Mouse (Mus musculus) monocyte, adult 5-6 weeks (primary cell): ENCODE results near the gene Ahsa2. TPM values are rescaled to one million over a fixed set of nuclear protein-coding genes. Genes with fewer than 3 reads are reported as not detected.
"Not testable (repeated sequence)": the region's sequence is repeated elsewhere in the genome, so short reads cannot be mapped to it uniquely, and the experiment has no call there.

Source experiments
- ATAC-seq: fragments of 153-309, 156-312 bp; replicated peaks from 2 replicates; pipeline ENCODE4 v1.8.0; 2017; ENCODE audit warnings: mild to moderate bottlenecking; ENCODE audit not compliant: low TSS enrichment, insufficient number of reproducible peaks, severe bottlenecking, poor library complexity, low FRiP score
- total RNA-seq: library from RNA; stranded (forward); fragments of 200-1000, 200-491, 200-594 nt; gene quantifications from 3 replicates; pipeline ENCODE4 v1.2.3, GENCODE M21; 2017

Ahsa2 gene
- 42.0 to 77.0 TPM (median 63.2 TPM) in 3 replicates for total RNA-seq

- peak; percentile 86 for ATAC-seq
These were observed at the start of gene Ahsa2 for GRCm38 (mm10) chr11:23497718-23498509. Gene Ahsa2 (minus strand): TSS chr11:23498030.

GRCm38 (mm10) chr11:23537446-23537845 lies 39.6 kb upstream of the Ahsa2 start:
- ATAC-seq, result no peak

- no peak for ATAC-seq
These were observed 22.8 kb upstream of the Ahsa2 start, which contains the start of gene 1700093K21Rik for GRCm38 (mm10) chr11:23520473-23521205. Gene 1700093K21Rik (minus strand): TSS chr11:23521155.

- ATAC-seq, result no peak
These were observed 21.2 kb upstream of the Ahsa2 start for GRCm38 (mm10) chr11:23518981-23519380.

- ATAC-seq, result no peak
These were observed 17.5 kb upstream of the Ahsa2 start for GRCm38 (mm10) chr11:23515315-23515714.

- not testable (repeated sequence) for ATAC-seq
These were observed 17.0 kb upstream of the Ahsa2 start for GRCm38 (mm10) chr11:23514785-23515184.

GRCm38 (mm10) chr11:23504801-23505200 lies 7.0 kb upstream of the Ahsa2 start:
- not testable (repeated sequence) for ATAC-seq

- no peak for ATAC-seq
These were observed 779 bp upstream of the Ahsa2 start for GRCm38 (mm10) chr11:23498609-23499008.

GRCm38 (mm10) chr11:23497335-23497717 lies 504 bp downstream of the Ahsa2 start:
- peak; percentile 20 for ATAC-seq

- no peak for ATAC-seq
These were observed 1.2 kb downstream of the Ahsa2 start for GRCm38 (mm10) chr11:23496661-23497060.

GRCm38 (mm10) chr11:23495231-23495630 lies 2.6 kb downstream of the Ahsa2 start:
- ATAC-seq, result no peak

- no peak for ATAC-seq
These were observed 5.6 kb downstream of the Ahsa2 start for GRCm38 (mm10) chr11:23492048-23492790.

GRCm38 (mm10) chr11:23489955-23490354 lies 7.9 kb downstream of the Ahsa2 start:
- no peak for ATAC-seq

GRCm38 (mm10) chr11:23465862-23466261 lies 32.0 kb downstream of the Ahsa2 start:
- not testable (repeated sequence) for ATAC-seq

Other genes starting within 250 kb of the Ahsa2 start
- gene Xpo1, start 242.0 kb downstream of the Ahsa2 start, total RNA-seq, result 199 to 255 TPM (median 205 TPM) in 3 replicates
- 42.1 to 86.7 TPM (median 46.2 TPM) in 3 replicates for gene Usp34, start 191.1 kb downstream of the Ahsa2 start, total RNA-seq
- 2.2 TPM in 1 of 3 replicates, not detected in the others for gene 1700093K21Rik, start 23.1 kb upstream of the Ahsa2 start, total RNA-seq
- gene 0610010F05Rik, start 135.6 kb upstream of the Ahsa2 start, total RNA-seq, result 16.1 to 36.8 TPM (median 19.1 TPM) in 3 replicates
- 13.1 to 31.1 TPM (median 20.7 TPM) in 3 replicates for gene Pus10, start 167.6 kb upstream of the Ahsa2 start, total RNA-seq
- gene Pex13, start 167.9 kb upstream of the Ahsa2 start, total RNA-seq, result 20.2 to 47.0 TPM (median 26.3 TPM) in 3 replicates